Mouse (Mus musculus) stomach, embryonic 14.5 days (tissue): ENCODE data around the gene Cryba2. TPM values are rescaled to one million over a fixed set of nuclear protein-coding genes. Genes with fewer than 3 reads are reported as not detected.

Source experiments
- ATAC-seq: fragments of 200-750 bp; cut with Nextera tagmentation; 2 replicates; pipeline ENCODE4 v1.8.0; 2017; ENCODE audit warnings: low read depth, moderate TSS enrichment; ENCODE audit not compliant: insufficient number of reproducible peaks, insufficient read depth, low FRiP score
- H3K27ac ChIP-seq: fragments of 300-500 bp; sonication (generic); 2 replicates; pipeline ENCODE4 v1.5.1; 2014; ENCODE audit warnings: mild to moderate bottlenecking, low read length, moderate library complexity, mixed read lengths
- H3K27me3 ChIP-seq: fragments of 300-500 bp; sonication (generic); 2 replicates; pipeline ENCODE4 v1.6.1; 2014; ENCODE audit warnings: low read length, control low read depth, mixed read lengths; ENCODE audit not compliant: control insufficient read depth, insufficient read depth
- H3K36me3 ChIP-seq: fragments of 300-500 bp; sonication (generic); 2 replicates; pipeline ENCODE4 v1.6.1; 2014; ENCODE audit warnings: mild to moderate bottlenecking, control low read depth, low read length, moderate library complexity, mixed read lengths; ENCODE audit not compliant: control insufficient read depth, insufficient read depth
- H3K4me1 ChIP-seq: fragments of 300-500 bp; sonication (generic); 2 replicates; pipeline ENCODE4 v1.6.1; 2014; ENCODE audit warnings: low read length, control low read depth, mixed read lengths; ENCODE audit not compliant: control insufficient read depth, insufficient read depth
- H3K4me2 ChIP-seq: fragments of 300-500 bp; sonication (generic); replicated peaks from 2 replicates; pipeline ENCODE4 v1.6.1; 2014; ENCODE audit warnings: low read depth, low read length, control low read depth
- H3K4me3 ChIP-seq: fragments of 300-500 bp; sonication (generic); 2 replicates; pipeline ENCODE4 v1.5.1; 2014; ENCODE audit warnings: low read depth, low read length, control low read depth
- H3K9ac ChIP-seq: fragments of 300-500 bp; sonication (generic); replicated peaks from 2 replicates; pipeline ENCODE4 v1.6.1; 2014; ENCODE audit warnings: low read depth, mild to moderate bottlenecking, control low read depth, low read length, moderate library complexity, mixed read lengths
- H3K9me3 ChIP-seq: fragments of 300-500 bp; sonication (generic); 2 replicates; pipeline ENCODE4 v1.6.1; 2016; ENCODE audit warnings: low read depth, low read length, control low read depth; ENCODE audit not compliant: control insufficient read depth
- WGBS: fragments of 180-500 bp; shearing (Covaris S2); extraction: QIAGEN DNeasy Blood & Tissue Kit; methylation state at CpG from one replicate; pipeline ENCODE4 v1.1.7; 2014; 5-methylcytosine and 5-hydroxymethylcytosine counted together
- microRNA counts: library from miRNA; unstranded; fragments of <30 nt; microRNA quantifications from one replicate; lab custom pipeline; 2016
- microRNA-seq: library from miRNA; unstranded; fragments of <30 nt; microRNA quantifications from one replicate; pipeline ENCODE4, GENCODE M21; 2016
- polyA plus RNA-seq: library from polyadenylated mRNA; unstranded; fragments of >200 nt; fragmentation: Nextera tagmentation; extraction: Ambion mirVana; gene quantifications from 2 replicates; pipeline ENCODE4 v1.2.1, GENCODE M21; 2014

Gene Cryba2
- polyA plus RNA-seq, 1 experiment from 2014 or later = 0.36 TPM

GRCm38 (mm10) chr1:74843090-74843489 is 49.9 kb downstream of the Cryba2 start:
- no peaks in the 10 kb centered on the region for H3K36me3 ChIP-seq
- no peaks in the 10 kb centered on the region for H3K4me1 ChIP-seq
- H3K27me3 ChIP-seq = no peaks in the 10 kb centered on the region
- no peak overlapping the region for H3K9ac ChIP-seq
- WGBS = 73% methylated on average over 5 of the region's 5 CpGs
- H3K4me3 ChIP-seq = no peak overlapping the region
- H3K4me2 ChIP-seq = no peak overlapping the region
- no peaks in the 10 kb centered on the region for H3K9me3 ChIP-seq
- no peak overlapping the region for H3K27ac ChIP-seq
- no peak for ATAC-seq

MicroRNAs encoded within 50 kb of the gene (microRNA counts, 519-probe panel; counts per million panel counts)
- microRNA mmu-miR-375 (lab: Ali Mortazavi, UCI) = 3,725 counts per million, percentile 75 among the panel's probes with 10 or more counts

Small RNA genes within 50 kb of the gene (microRNA-seq; reads per million reads assigned to microRNA genes)
- gene Mir375 = 7,228 reads per million, percentile 91 among the genes with 10 or more reads in this experiment

Other genes starting within 250 kb of the Cryba2 start
- 24.3 and 26.4 TPM in 2 replicates for gene Ttll4, start 231.4 kb downstream of the Cryba2 start, polyA plus RNA-seq
- 7.1 and 10.6 TPM in 2 replicates for gene Cyp27a1, start 179.6 kb downstream of the Cryba2 start, polyA plus RNA-seq
- gene Prkag3, start 143.9 kb downstream of the Cryba2 start, polyA plus RNA-seq = 0.12 and 0.21 TPM in 2 replicates
- 0.97 and 1.9 TPM in 2 replicates for gene Wnt6, start 121.3 kb downstream of the Cryba2 start, polyA plus RNA-seq
- gene Wnt10a, start 101.6 kb downstream of the Cryba2 start, polyA plus RNA-seq = 2.0 and 3.1 TPM in 2 replicates
- gene Cdk5r2, start 38.2 kb downstream of the Cryba2 start, polyA plus RNA-seq = 0.33 and 0.46 TPM in 2 replicates
- gene Fev, start 7.7 kb downstream of the Cryba2 start, polyA plus RNA-seq = 1.2 TPM in 1 of 2 replicates, not detected in the other
- gene Cfap65, start 42.5 kb upstream of the Cryba2 start, polyA plus RNA-seq = not detected in 2 replicates
- gene Ihh, start 58.5 kb upstream of the Cryba2 start, polyA plus RNA-seq = 29.2 and 30.2 TPM in 2 replicates
- gene Nhej1, start 232.1 kb upstream of the Cryba2 start, polyA plus RNA-seq = 7.2 and 9.7 TPM in 2 replicates
- gene Slc23a3, start 240.7 kb upstream of the Cryba2 start, polyA plus RNA-seq = 0.42 and 0.91 TPM in 2 replicates
- 37.1 and 40.5 TPM in 2 replicates for gene Cnppd1, start 249.6 kb upstream of the Cryba2 start, polyA plus RNA-seq
- 47.7 and 51.8 TPM in 2 replicates for gene Retreg2, start 249.6 kb upstream of the Cryba2 start, polyA plus RNA-seq